Mouse (Mus musculus) kidney, embryonic 16.5 days (tissue): ENCODE measurements around the gene Iqsec2. TPM values are rescaled to one million over a fixed set of nuclear protein-coding genes. Genes with fewer than 3 reads are reported as not detected.

ENCODE experiments used
- ATAC-seq: fragments of 200-750 bp; cut with Nextera tagmentation; 2 replicates; pipeline ENCODE4 v1.8.0; 2017; ENCODE audit warnings: moderate TSS enrichment; ENCODE audit not compliant: low FRiP score, low TSS enrichment
- H3K27ac ChIP-seq: fragments of 300-500 bp; sonication (generic); 2 replicates; pipeline ENCODE4 v1.5.1; 2014; ENCODE audit warnings: low read length
- H3K27me3 ChIP-seq: fragments of 300-500 bp; sonication (generic); 2 replicates; pipeline ENCODE4 v1.6.1; 2014; ENCODE audit warnings: low read length, control low read depth, mixed read lengths; ENCODE audit not compliant: insufficient read depth
- H3K36me3 ChIP-seq: fragments of 300-500 bp; sonication (generic); 2 replicates; pipeline ENCODE4 v1.6.1; 2014; ENCODE audit warnings: low read length, control low read depth, mixed read lengths; ENCODE audit not compliant: insufficient read depth
- H3K4me1 ChIP-seq: fragments of 300-500 bp; sonication (generic); 2 replicates; pipeline ENCODE4 v1.6.1; 2014; ENCODE audit warnings: low read length, control low read depth, mixed read lengths; ENCODE audit not compliant: insufficient read depth
- H3K4me2 ChIP-seq: fragments of 300-500 bp; sonication (generic); replicated peaks from 2 replicates; pipeline ENCODE4 v1.6.1; 2014; ENCODE audit warnings: low read depth, low read length
- H3K4me3 ChIP-seq: fragments of 300-500 bp; sonication (generic); 2 replicates; pipeline ENCODE4 v1.5.1; 2014; ENCODE audit warnings: mild to moderate bottlenecking, low read length
- H3K9ac ChIP-seq: fragments of 300-500 bp; sonication (generic); replicated peaks from 2 replicates; pipeline ENCODE4 v1.6.1; 2014; ENCODE audit warnings: low read length
- H3K9me3 ChIP-seq: fragments of 300-500 bp; sonication (generic); 2 replicates; pipeline ENCODE4 v1.6.1; 2016; ENCODE audit warnings: low read length, control low read depth
- WGBS: fragments of 180-500 bp; shearing (Covaris S2); extraction: QIAGEN DNeasy Blood & Tissue Kit; methylation state at CpG from one replicate; pipeline ENCODE4 v1.1.7; 2014; 5-methylcytosine and 5-hydroxymethylcytosine counted together
- polyA plus RNA-seq: library from polyadenylated mRNA; unstranded; fragments of >200 nt; fragmentation: Nextera tagmentation; extraction: Ambion mirVana; gene quantifications from 2 replicates; pipeline ENCODE4 v1.2.1, GENCODE M21; 2015

Gene Iqsec2
- polyA plus RNA-seq, 1 experiment from 2014 or later: 5.3 TPM

- H3K27me3 ChIP-seq: peaks cover 52% of the 10 kb centered on the region; the same call in 1 of the 2 replicates
- H3K4me3 ChIP-seq: no peak overlapping the region
- WGBS: 40% methylated on average over 3 of the region's 3 CpGs
- ATAC-seq: no peak
- H3K9ac ChIP-seq: no peak overlapping the region
- H3K4me2 ChIP-seq: no peak overlapping the region
- no peaks in the 10 kb centered on the region for H3K36me3 ChIP-seq
- peak overlapping the region; percentile 29; the same call in 1 of the 2 replicates for H3K27ac ChIP-seq
- H3K9me3 ChIP-seq: no peaks in the 10 kb centered on the region
- no peaks in the 10 kb centered on the region for H3K4me1 ChIP-seq
These were observed 28.4 kb downstream of the Iqsec2 start for GRCm38 (mm10) chrX:152172487-152172935.

GRCm38 (mm10) chrX:152175284-152175683, 31.2 kb downstream of the Iqsec2 start:
- WGBS: 24% methylated on average over 3 of the region's 3 CpGs
- Histone ChIP-seq H3K36me3 (no peaks in the 10 kb centered on the region), H3K9ac (no peak overlapping the region), H3K4me3 (no peak overlapping the region), H3K9me3 (no peaks in the 10 kb centered on the region), H3K27me3 (peaks cover 43% of the 10 kb centered on the region; the same call in 1 of the 2 replicates), H3K4me1 (no peaks in the 10 kb centered on the region), H3K4me2 (no peak overlapping the region), H3K27ac (no peak overlapping the region)
- ATAC-seq: 0 out of 2 replicates have a peak, but pooled peaks have one; percentile 44

- H3K4me1 ChIP-seq: no peaks in the 10 kb centered on the region
- ATAC-seq: no peak
- H3K4me3 ChIP-seq: no peak overlapping the region
- no peaks in the 10 kb centered on the region for H3K9me3 ChIP-seq
- H3K36me3 ChIP-seq: no peaks in the 10 kb centered on the region
- no peak overlapping the region for H3K9ac ChIP-seq
- peaks cover 46% of the 10 kb centered on the region; the same call in 1 of the 2 replicates for H3K27me3 ChIP-seq
- H3K27ac ChIP-seq: no peak overlapping the region
- H3K4me2 ChIP-seq: no peak overlapping the region
- WGBS: 95% methylated on average over 2 of the region's 2 CpGs
These were observed 33.8 kb downstream of the Iqsec2 start for GRCm38 (mm10) chrX:152177897-152178296.

- 61% methylated on average over 8 of the region's 8 CpGs for WGBS
- peak overlapping the region; percentile 38 for H3K9ac ChIP-seq
- peak overlapping the region; percentile 66 for H3K27ac ChIP-seq
These were observed 34.9 kb downstream of the Iqsec2 start for GRCm38 (mm10) chrX:152178843-152179545.

GRCm38 (mm10) chrX:152179670-152180656, 35.9 kb downstream of the Iqsec2 start:
- 66% methylated on average over 7 of the region's 7 CpGs for WGBS
- H3K36me3 ChIP-seq: no peaks in the 10 kb centered on the region
- ATAC-seq: peak; percentile 33; the same call in 1 of the 2 replicates
- peak overlapping the region; percentile 43; the same call in 1 of the 2 replicates for H3K4me3 ChIP-seq
- H3K4me1 ChIP-seq: no peaks in the 10 kb centered on the region
- no peak overlapping the region for H3K9ac ChIP-seq
- no peaks in the 10 kb centered on the region for H3K9me3 ChIP-seq
- 0 out of 2 replicates have a peak overlapping the region, but pooled peaks have one; percentile 66 for H3K27ac ChIP-seq
- peaks cover 43% of the 10 kb centered on the region; the same call in 1 of the 2 replicates for H3K27me3 ChIP-seq
- peak overlapping the region; percentile 50 for H3K4me2 ChIP-seq

More at GRCm38 (mm10) chrX:152178843-152179545, 34.9 kb downstream of the Iqsec2 start:
- Histone ChIP-seq H3K27me3 (peaks cover 43% of the 10 kb centered on the region; the same call in 1 of the 2 replicates), H3K4me3 (peak overlapping the region; percentile 43), H3K9me3 (no peaks in the 10 kb centered on the region), H3K36me3 (no peaks in the 10 kb centered on the region), H3K4me2 (peak overlapping the region; percentile 50), H3K4me1 (no peaks in the 10 kb centered on the region)
- peak; percentile 92 for ATAC-seq

GRCm38 (mm10) chrX:152187151-152187550, 43.1 kb downstream of the Iqsec2 start:
- Histone ChIP-seq H3K27me3 (peaks cover 38% of the 10 kb centered on the region; the same call in 1 of the 2 replicates), H3K9me3 (no peaks in the 10 kb centered on the region), H3K4me3 (no peak overlapping the region), H3K4me2 (no peak overlapping the region), H3K36me3 (no peaks in the 10 kb centered on the region), H3K9ac (no peak overlapping the region), H3K4me1 (no peaks in the 10 kb centered on the region), H3K27ac (no peak overlapping the region)
- ATAC-seq: no peak

- no peaks in the 10 kb centered on the region for H3K36me3 ChIP-seq
- H3K9ac ChIP-seq: no peak overlapping the region
- H3K27ac ChIP-seq: no peak overlapping the region
- no peaks in the 10 kb centered on the region for H3K9me3 ChIP-seq
- no peak overlapping the region for H3K4me3 ChIP-seq
- WGBS: 85% methylated on average over 1 of the region's 1 CpGs
- H3K4me1 ChIP-seq: no peaks in the 10 kb centered on the region
- peaks cover 51% of the 10 kb centered on the region for H3K27me3 ChIP-seq
- ATAC-seq: no peak
- H3K4me2 ChIP-seq: no peak overlapping the region
These were observed 47.2 kb downstream of the Iqsec2 start for GRCm38 (mm10) chrX:152191266-152191665.

GRCm38 (mm10) chrX:152197814-152198648, 54.0 kb downstream of the Iqsec2 start:
- WGBS: 73% methylated on average over 1 of the region's 1 CpGs
- peaks cover 61% of the 10 kb centered on the region for H3K27me3 ChIP-seq

More at GRCm38 (mm10) chrX:152197814-152198648, 54.0 kb downstream of the Iqsec2 start:
- H3K9me3 ChIP-seq: no peaks in the 10 kb centered on the region
- no peaks in the 10 kb centered on the region for H3K36me3 ChIP-seq
- no peak overlapping the region for H3K9ac ChIP-seq
- H3K27ac ChIP-seq: no peak overlapping the region
- no peaks in the 10 kb centered on the region for H3K4me1 ChIP-seq
- ATAC-seq: no peak
- no peak overlapping the region for H3K4me3 ChIP-seq
- H3K4me2 ChIP-seq: no peak overlapping the region
